ENCODE assay signal across 8 mouse cellular contexts in genomic region chr19:38396633-38396970, GRCm38 (mm10). TPM values are rescaled to one million over a fixed set of nuclear protein-coding genes. Genes with fewer than 3 reads are reported as not detected.
DNase-seq lines count a peak whose midpoint lies in the region; ATAC-seq and TF ChIP-seq lines count a peak whose summit lies in the region.

No protein-coding gene starts in this region.

- no peaks in the 10 kb centered on the region for H3K9me3 ChIP-seq in limb, embryonic 12.5 days
- H3K9me3 ChIP-seq in stomach, embryonic 16.5 days (replicated peaks; ENCODE audit: control insufficient read depth, low read length) = no peaks in the 10 kb centered on the region

- H3K27me3 ChIP-seq in cerebellum, adult 2 months (ENCODE audit: control insufficient read depth, insufficient read depth, low read length) = no peaks in the 10 kb centered on the region
- peaks cover 4% of the 10 kb centered on the region for H3K27me3 ChIP-seq in limb, embryonic 12.5 days
- no peaks in the 10 kb centered on the region for H3K27me3 ChIP-seq in stomach, embryonic 16.5 days (ENCODE audit: control insufficient read depth, insufficient read depth, low read length)

- ATAC-seq in limb, embryonic 12.5 days (ENCODE audit: insufficient number of reproducible peaks, insufficient read depth, low FRiP score, low TSS enrichment, low read depth) = no peak
- ATAC-seq in stomach, embryonic 16.5 days (ENCODE audit: insufficient read depth, low FRiP score) = no peak

- TF ChIP-seq CTCF in cerebellum, adult 2 months (IDR thresholded peaks at IDR 0.05; ENCODE audit: borderline replicate concordance, insufficient read depth, low read depth, low read length) = no peak

- TF ChIP-seq POLR2A in cerebellum, adult 2 months (IDR thresholded peaks at IDR 0.05; ENCODE audit: borderline replicate concordance, insufficient read depth, low read length) = no peak

- H3K9ac ChIP-seq in limb, embryonic 12.5 days (replicated peaks) = 0 out of 2 replicates have a peak overlapping the region, but pooled peaks have one; percentile 63
- H3K9ac ChIP-seq in stomach, embryonic 16.5 days (ENCODE audit: low read length) = peak overlapping the region; percentile 83

- no peaks in the 10 kb centered on the region for H3K4me1 ChIP-seq in cerebellum, adult 2 months (ENCODE audit: control insufficient read depth, insufficient read depth, low read length)
- peaks cover 9% of the 10 kb centered on the region; the same call in 1 of the 2 replicates for H3K4me1 ChIP-seq in limb, embryonic 12.5 days (replicated peaks)
- H3K4me1 ChIP-seq in stomach, embryonic 16.5 days (ENCODE audit: control insufficient read depth, insufficient read depth, low read length) = 0 out of 2 replicates have a peak, but pooled peaks cover 2% of the 10 kb centered on the region

- H3K4me2 ChIP-seq in limb, embryonic 12.5 days = peak overlapping the region; percentile 92
- peak overlapping the region; percentile 88 for H3K4me2 ChIP-seq in stomach, embryonic 16.5 days (ENCODE audit: low read depth, low read length)

- H3K27ac ChIP-seq in cerebellum, adult 2 months (ENCODE audit: insufficient read depth, low read length) = no peak overlapping the region
- H3K27ac ChIP-seq in limb, embryonic 12.5 days = no peak overlapping the region
- H3K27ac ChIP-seq in stomach, embryonic 16.5 days (ENCODE audit: low read length) = peak overlapping the region; percentile 22; the same call in 1 of the 2 replicates

- H3K36me3 ChIP-seq in limb, embryonic 12.5 days = no peaks in the 10 kb centered on the region
- H3K36me3 ChIP-seq in stomach, embryonic 16.5 days (ENCODE audit: control insufficient read depth, insufficient read depth, low read length) = no peaks in the 10 kb centered on the region

- 23% methylated on average over 8 of the region's 8 CpGs for WGBS in cerebellum, adult 2 months
- 31% methylated on average over 8 of the region's 8 CpGs for WGBS in limb, embryonic 12.5 days
- 38% methylated on average over 8 of the region's 8 CpGs for WGBS in stomach, embryonic 16.5 days

- peak overlapping the region; percentile 98 for H3K4me3 ChIP-seq in cerebellum, adult 2 months (replicated peaks; ENCODE audit: insufficient read depth, low read depth, low read length)
- peak overlapping the region; percentile 70 for H3K4me3 ChIP-seq in limb, embryonic 12.5 days (replicated peaks)
- H3K4me3 ChIP-seq in stomach, embryonic 16.5 days (replicated peaks; ENCODE audit: low read length) = peak overlapping the region; percentile 71

- peak in 1 of 2 experiments; percentile 17 for DNase-seq in cerebellum, adult 2 months
- DNase-seq in cerebellum, adult 11 months = no peak
- DNase-seq in retina, embryonic 14.5 days (ENCODE audit: low spot score) = peak; percentile 5
- no peak for DNase-seq in retina, postnatal 1 day
- no peak for DNase-seq in frontal cortex, postnatal 25 days (ENCODE audit: low spot score in 2 of 2)
- DNase-seq in embryo, embryonic 10 days (ENCODE audit: low spot score) = no peak

RNA-seq across cellular contexts. Expression of gene Slc35g1, which starts 0.8 kb away (rescaled TPM):
- 2.0 and 2.5 TPM in 2 replicates for polyA plus RNA-seq in cerebellum, adult 2 months (2012; rRNA removed)
- polyA plus RNA-seq in limb, embryonic 12.5 days (2016; fragmentation: Nextera tagmentation; extraction: Ambion mirVana) = 2.4 and 2.6 TPM in 2 replicates
- polyA plus RNA-seq in stomach, embryonic 16.5 days (2015; fragmentation: Nextera tagmentation; extraction: Ambion mirVana) = 9.0 and 9.1 TPM in 2 replicates
